Mouse (Mus musculus) right cerebral cortex, postnatal 4 days (tissue): Measurements from ENCODE around the gene Cntrob.

ENCODE experiments used
- DNase-seq: peaks from one replicate; pipeline ENCODE4 v3.0.0-alpha.2; 2022

The Cntrob gene

DNA sequence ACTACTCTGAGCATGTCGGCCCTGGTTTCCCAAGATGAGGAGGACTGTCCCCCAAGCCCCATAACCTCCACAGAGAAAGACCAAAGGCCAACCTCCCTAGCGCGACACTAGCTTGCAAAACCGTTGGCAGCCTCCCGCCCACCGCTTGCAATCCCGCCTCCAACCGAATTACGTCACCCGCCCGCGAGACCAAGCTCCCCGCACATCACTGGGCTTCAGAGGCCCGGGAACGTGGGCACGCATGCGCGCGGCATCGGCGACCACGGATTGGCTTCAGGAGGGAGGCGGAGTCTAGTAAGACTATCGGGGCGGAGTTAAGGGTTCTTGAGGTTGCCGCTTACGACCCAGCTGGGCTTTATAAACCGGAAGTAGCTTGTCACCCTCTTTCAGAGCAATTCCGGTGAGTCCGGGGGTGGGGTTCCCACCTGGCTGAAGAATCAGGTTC is at the start of gene Cntrob, which contains the start of gene Trappc1:
Gene Cntrob (minus strand): TSS at position 109 of the 445 bp plus-strand sequence.
Gene Trappc1 (plus strand): TSS at position 314 of the 445 bp plus-strand sequence.
- DNase-seq: peak; percentile 98

DNA sequence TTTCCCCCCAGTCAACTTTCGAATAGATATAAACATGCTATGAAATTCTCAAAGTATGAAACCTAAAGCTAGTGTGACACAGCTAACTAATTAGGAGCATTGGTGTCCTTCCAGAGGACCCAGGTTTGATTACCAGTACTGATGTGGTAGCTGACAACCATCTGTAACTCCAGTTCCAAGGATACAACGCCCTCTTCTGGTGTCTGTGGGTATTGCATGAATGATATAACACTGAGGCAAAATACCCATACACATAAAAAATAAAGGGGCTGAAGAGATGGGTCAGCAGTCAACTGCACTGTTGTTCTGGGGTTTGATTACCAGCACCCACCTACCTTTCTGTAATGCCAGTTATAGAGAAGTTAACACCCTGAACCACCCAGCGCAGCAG is 49.2 kb upstream of the Cntrob start:
- DNase-seq: peak; percentile 21

- peak; percentile 60 for DNase-seq
These were observed 48.6 kb upstream of the Cntrob start for GRCm38 (mm10) chr11:69372056-69372779.

- peak; percentile 13 for DNase-seq
These were observed 48.0 kb upstream of the Cntrob start for GRCm38 (mm10) chr11:69371601-69372000.

DNA sequence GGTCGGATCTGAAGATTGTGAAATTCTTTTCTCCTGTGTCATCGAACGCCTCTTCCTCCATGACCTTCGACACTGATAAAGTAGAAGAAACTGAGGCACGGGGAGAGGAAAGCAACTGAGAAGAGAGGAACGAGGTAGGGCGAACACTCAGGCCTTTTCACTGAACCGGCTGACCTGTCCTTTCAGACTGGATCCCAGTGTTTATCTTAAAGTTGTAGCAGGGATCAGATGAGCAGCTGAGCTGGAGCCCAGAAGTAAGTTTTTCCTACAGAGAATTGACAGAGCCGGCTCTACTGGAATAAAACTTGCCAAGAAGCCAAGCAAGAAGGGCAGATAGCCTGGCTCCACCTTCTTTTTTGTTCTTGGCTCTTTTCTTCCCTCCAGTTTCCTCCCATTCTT is 47.2 kb upstream of the Cntrob start:
- DNase-seq: no peak

GRCm38 (mm10) chr11:69369990-69370816 is 46.6 kb upstream of the Cntrob start:
- DNase-seq: no peak

DNA sequence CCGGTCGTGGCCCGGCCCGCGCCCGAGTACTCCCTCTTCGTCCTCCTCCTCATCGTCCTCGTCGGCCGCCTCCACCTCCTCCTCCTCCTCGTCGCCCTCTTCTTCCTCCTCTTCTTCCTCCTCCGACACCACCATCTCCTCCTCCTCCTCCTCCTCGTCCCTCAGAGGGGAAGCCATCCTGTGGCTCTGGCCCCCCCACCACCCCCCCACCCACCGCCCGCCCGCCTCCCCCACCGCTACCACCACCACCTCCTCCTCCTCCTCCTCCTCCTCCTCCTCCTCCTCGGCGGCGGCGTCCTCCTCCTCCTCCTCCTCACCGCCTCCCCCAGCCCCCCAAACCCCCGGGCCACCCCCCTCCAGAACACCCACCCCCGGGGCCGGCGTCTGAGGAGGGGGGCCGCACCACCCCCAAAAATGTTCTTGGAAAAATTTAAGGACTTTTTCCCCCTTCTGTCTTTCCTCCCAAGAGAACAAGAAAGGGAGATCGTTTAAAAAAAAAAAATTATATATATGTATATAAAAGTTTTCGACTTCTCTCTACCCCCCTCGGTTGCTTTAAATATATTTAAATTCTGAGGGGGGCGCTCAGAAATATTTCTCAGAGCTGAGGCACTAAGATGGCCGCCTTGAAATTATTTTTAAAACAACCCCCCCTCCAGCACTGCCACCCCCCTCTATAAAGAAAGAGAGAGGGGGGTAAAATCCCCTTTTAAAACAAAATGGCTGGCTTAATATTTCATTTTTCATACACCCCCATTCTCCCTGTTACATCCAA is 45.8 kb upstream of the Cntrob start, which contains the start of gene Chd3:
Gene Chd3 (minus strand): TSS at position 192 of the 775 bp plus-strand sequence.
- peak; percentile 46 for DNase-seq

DNA sequence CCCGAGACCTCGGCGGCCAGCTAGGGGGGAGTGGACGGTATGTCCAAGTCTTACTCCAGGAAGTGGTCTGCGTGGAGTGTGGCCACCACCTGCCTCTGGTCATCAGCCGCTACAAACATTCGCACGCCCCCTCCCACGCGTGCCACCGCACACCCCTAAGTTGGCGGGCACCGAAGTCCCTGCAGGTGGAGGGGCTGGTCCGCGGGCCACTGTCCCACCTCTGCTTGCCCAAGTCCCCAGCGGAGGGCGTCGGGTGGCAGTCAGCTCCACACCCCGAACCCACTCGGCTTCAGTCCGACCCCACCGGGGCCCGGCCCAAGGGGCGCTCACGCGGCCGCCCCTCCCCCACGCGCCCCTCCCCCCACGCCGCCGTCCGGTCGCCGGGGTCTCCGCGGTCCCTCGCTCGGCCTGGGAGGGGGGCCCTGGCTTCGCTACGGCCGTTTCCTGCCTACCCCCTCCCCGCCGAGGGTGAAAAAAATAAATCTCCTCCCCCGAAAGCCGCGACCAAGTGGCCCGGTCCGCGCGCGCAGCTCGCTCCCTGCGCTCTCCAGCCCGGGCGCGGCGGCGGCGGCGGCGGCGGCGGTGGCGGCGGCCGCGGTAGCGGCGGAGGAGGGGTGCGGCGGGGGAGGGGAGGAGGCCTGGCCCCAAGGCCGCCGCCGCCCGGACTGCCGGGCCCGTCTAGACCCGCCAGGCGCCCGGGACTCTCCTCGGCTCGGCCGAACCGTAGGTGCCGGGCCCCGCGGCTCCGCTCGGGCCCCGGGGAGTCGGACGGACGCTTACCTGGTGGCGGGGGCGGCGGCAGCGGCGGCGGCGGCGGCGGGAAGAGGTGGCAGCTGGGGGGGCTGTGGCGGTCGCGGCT is 45.0 kb upstream of the Cntrob start:
- DNase-seq: peak; percentile 48

DNA sequence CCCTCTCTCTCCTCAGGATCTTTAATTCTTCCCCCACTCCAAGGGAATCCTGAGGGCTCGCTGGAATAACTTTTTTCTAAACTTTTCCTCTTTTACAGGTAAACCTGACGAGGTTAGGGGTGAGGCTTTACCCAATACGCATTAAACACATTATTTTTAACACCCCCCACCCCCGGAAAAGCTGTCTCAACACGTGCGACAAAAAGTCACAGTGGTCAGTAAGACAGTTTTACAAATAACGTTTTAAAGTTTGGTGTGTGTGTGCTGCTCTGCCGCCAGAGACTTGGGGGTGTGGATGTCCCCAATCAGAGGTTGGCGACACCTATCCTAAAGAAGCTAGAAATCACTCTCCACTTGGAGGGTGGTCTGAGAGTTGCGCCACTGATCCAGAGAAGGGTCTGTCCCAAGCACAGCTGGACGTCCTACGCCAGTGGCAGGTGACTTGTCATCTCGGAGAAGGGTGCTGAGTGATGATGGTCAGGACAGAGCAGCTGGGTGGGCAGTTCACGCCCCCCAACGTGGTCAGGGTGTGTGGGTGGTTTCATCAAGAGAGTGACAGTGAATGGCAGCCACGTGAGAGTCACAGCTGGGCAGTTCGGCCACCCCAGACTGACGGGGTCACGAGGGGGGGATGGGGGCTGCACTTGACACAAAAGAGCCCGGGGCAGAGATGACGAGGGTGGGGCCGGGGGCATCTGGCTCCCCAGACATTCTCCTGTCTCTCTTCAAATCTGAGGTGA is 44.2 kb upstream of the Cntrob start:
- DNase-seq: no peak

GRCm38 (mm10) chr11:69366855-69367615 is 43.5 kb upstream of the Cntrob start:
- peak; percentile 14 for DNase-seq

DNA sequence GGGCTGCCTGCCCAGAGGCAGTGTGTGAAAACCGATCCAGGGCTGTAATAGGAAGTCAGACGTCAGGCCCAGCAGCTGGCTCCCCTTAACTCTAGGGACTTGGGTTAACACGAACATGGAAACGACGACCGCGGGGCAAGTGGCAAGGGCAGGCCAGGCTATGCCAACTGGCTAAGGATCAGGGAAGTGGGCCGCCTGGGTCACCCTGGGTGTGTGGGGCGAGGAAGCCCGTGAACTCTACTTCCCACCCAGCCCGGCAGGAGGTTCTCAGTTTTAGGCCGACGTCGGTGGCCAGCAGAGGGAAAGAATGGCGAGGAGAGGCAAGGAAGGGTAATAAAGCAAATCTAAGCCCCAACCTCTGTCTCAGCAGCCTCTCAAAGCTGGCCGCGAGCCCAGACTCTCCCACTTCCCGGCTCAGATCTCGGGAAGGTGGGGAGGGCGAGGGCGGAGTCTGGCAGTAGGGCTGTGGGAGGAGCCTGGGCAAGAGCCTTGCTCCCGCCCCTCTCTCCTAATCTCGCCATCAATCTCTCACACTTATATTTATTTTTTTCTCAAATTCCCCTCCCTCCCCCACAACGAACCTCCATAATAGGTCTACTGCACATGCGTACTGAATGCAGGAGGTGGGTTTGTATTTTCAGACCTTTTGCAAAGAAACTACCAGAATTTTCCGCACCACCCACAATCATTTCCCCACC is 42.7 kb upstream of the Cntrob start:
- DNase-seq: peak; percentile 97

- no peak for DNase-seq
These were observed 42.1 kb upstream of the Cntrob start for GRCm38 (mm10) chr11:69365722-69366121.

GRCm38 (mm10) chr11:69364910-69365309 is 41.3 kb upstream of the Cntrob start:
- DNase-seq: peak; percentile 93

DNA sequence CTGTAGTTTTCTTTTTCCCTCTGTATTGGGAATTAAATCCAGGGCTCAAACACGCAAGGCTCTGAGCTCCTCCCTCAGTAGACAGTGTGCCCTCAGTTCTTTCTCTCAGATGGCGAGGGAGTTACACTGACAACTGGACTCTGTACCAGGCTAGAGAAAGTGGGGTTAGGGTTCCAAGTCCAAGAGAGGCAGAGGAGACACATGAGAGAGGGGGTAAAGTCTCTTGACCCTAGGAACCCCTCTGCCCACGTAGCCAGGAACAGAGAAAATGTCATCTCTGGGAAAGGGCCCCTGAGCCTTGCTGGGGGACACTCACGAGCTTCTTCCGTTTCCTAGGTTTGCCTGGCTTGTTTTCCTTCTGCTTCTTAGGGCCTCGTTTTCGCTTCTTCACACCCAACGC is 40.8 kb upstream of the Cntrob start:
- no peak for DNase-seq

DNA sequence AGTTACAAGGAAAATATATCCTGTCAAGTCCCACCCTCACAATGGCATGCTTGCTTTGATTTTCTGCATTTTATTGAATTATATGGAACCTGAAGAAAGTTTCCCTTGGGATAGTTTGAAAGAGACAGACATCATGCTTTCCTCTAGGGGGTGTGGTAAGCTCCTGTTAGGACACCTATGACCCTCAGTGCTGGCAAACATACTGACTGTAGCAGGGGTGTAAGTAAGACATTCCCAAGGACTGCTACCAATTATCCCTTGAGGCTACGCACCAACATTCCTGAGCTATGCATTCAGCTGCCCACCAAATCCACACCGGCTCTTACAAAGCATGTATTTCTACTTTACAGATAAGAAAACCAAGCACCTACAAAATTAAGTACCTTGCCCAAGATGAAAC is 38.9 kb upstream of the Cntrob start:
- DNase-seq: no peak

- no peak for DNase-seq
These were observed 38.4 kb upstream of the Cntrob start for GRCm38 (mm10) chr11:69362021-69362420.

DNA sequence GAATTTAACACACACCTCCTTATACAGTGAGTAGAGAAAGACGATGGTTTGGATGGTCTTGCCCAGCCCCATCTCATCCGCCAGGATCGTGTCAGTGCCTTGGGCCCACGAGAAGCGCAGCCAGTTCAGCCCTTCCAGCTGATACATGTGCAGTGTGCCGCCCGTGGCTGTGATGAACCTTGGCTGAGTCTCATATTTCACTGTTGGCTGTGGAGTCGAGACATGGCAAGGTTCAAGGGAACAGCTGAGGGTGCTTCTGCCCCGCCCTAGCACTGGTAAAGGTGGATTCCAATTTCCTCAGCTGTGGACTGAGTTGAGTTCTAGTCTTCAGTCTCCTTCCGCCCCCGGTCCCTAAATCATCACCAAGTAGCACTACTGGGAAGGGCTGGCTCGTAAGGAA is 34.1 kb upstream of the Cntrob start:
- DNase-seq: no peak

- DNase-seq: no peak
These were observed 33.0 kb upstream of the Cntrob start for GRCm38 (mm10) chr11:69356544-69356943.

DNA sequence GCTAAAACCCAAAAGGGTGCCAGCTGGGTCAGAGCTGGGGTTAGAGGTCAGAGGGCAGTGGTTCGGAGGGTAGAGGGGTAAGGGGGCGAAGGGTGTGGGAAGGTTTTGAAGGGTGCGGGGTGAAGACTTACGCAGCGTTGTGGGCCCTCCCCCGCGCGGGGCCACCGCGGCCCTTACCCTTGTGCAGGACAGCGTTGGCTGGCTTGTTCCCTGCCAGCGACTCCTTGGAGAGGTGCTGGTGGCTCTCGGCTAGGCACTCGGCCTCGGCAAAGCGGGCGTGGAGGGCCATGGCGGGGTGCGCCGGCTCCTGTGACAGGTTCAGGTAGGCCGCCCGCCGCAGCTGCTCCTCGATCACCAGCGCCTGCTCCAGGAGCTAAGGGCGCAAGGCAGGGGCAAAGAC is 22.9 kb upstream of the Cntrob start:
- no peak for DNase-seq
